Mouse (Mus musculus) limb, embryonic 13.5 days (tissue): ENCODE data around the gene Haghl. TPM values are rescaled to one million over a fixed set of nuclear protein-coding genes. Genes with fewer than 3 reads are reported as not detected.
"Not testable (repeated sequence)": the region's sequence is repeated elsewhere in the genome, so short reads cannot be mapped to it uniquely, and the experiment has no call there.

Experiments
- ATAC-seq: fragments of 200-750 bp; cut with Nextera tagmentation; 2 replicates; pipeline ENCODE4 v1.8.0; 2017; ENCODE audit warnings: low read depth, moderate number of reproducible peaks, moderate TSS enrichment; ENCODE audit not compliant: low FRiP score
- H3K27ac ChIP-seq: fragments of 300-500 bp; sonication (generic); 2 replicates; pipeline ENCODE4 v1.5.1; 2015; ENCODE audit warnings: inconsistent platforms, mild to moderate bottlenecking, moderate library complexity
- H3K27me3 ChIP-seq: fragments of 300-500 bp; sonication (generic); 2 replicates; pipeline ENCODE4 v1.6.1; 2015; ENCODE audit warnings: mild to moderate bottlenecking, inconsistent platforms
- H3K36me3 ChIP-seq: fragments of 300-500 bp; sonication (generic); 2 replicates; pipeline ENCODE4 v1.6.1; 2015; ENCODE audit warnings: inconsistent platforms, mild to moderate bottlenecking, moderate library complexity
- H3K4me1 ChIP-seq: fragments of 300-500 bp; sonication (generic); 2 replicates; pipeline ENCODE4 v1.6.1; 2015; ENCODE audit warnings: inconsistent platforms
- H3K4me2 ChIP-seq: fragments of 300-500 bp; sonication (generic); replicated peaks from 2 replicates; pipeline ENCODE4 v1.6.1; 2015; ENCODE audit warnings: inconsistent platforms, mild to moderate bottlenecking, moderate library complexity
- H3K4me3 ChIP-seq: fragments of 300-500 bp; sonication (generic); 2 replicates; pipeline ENCODE4 v1.5.1; 2015; ENCODE audit warnings: moderate library complexity, mild to moderate bottlenecking, inconsistent platforms
- H3K9ac ChIP-seq: fragments of 300-500 bp; sonication (generic); 2 replicates; pipeline ENCODE4 v1.6.1; 2015; ENCODE audit warnings: mild to moderate bottlenecking, inconsistent platforms
- H3K9me3 ChIP-seq: fragments of 300-500 bp; sonication (generic); 2 replicates; pipeline ENCODE4 v1.6.1; 2016; ENCODE audit warnings: inconsistent platforms
- WGBS: fragments of 180-500 bp; shearing (Covaris S2); methylation state at CpG from one replicate; pipeline ENCODE4 v1.1.7; 2015; 5-methylcytosine and 5-hydroxymethylcytosine counted together
- polyA plus RNA-seq: library from polyadenylated mRNA; unstranded; fragments of >200 nt; fragmentation: Nextera tagmentation; extraction: Ambion mirVana; gene quantifications from 2 replicates; pipeline ENCODE4 v1.2.1, GENCODE M21; 2015

Gene Haghl
- polyA plus RNA-seq, 1 experiment from 2014 or later = 85.1 TPM

GRCm38 (mm10) chr17:25809606-25810340, 24.3 kb upstream of the Haghl start:
- peaks cover 76% of the 10 kb centered on the region for H3K27me3 ChIP-seq
- H3K36me3 ChIP-seq = no peaks in the 10 kb centered on the region
- H3K4me1 ChIP-seq = peaks cover 12% of the 10 kb centered on the region
- H3K4me2 ChIP-seq = peak overlapping the region; percentile 97
- peak overlapping the region; percentile 66 for H3K4me3 ChIP-seq
- WGBS = 11% methylated on average over 25 of the region's 25 CpGs
- H3K9me3 ChIP-seq = no peaks in the 10 kb centered on the region
- ATAC-seq = peak; percentile 29; the same call in 1 of the 2 replicates
- peak overlapping the region; percentile 70 for H3K9ac ChIP-seq
- H3K27ac ChIP-seq = no peak overlapping the region

- Histone ChIP-seq H3K4me1 (peaks cover 12% of the 10 kb centered on the region), H3K27me3 (peaks cover 68% of the 10 kb centered on the region), H3K4me3 (peak within 1 kb of the TSS; percentile 66), H3K9me3 (no peaks in the 10 kb centered on the region), H3K27ac (no peak within 1 kb of the TSS), H3K36me3 (no peaks in the 10 kb centered on the region), H3K9ac (peak within 1 kb of the TSS; percentile 70), H3K4me2 (peak within 1 kb of the TSS; percentile 97)
- whole genome bisulfite sequencing = under 1% methylated on average over 75 of the region's 100 CpGs
- peak; percentile 84 for ATAC-seq
These were observed 23.5 kb upstream of the Haghl start, which contains the start of gene Fbxl16 for GRCm38 (mm10) chr17:25808789-25809605. Gene Fbxl16 (plus strand): TSS chr17:25809085.

GRCm38 (mm10) chr17:25808028-25808427, 22.6 kb upstream of the Haghl start:
- Histone ChIP-seq H3K4me1 (peaks cover 9% of the 10 kb centered on the region), H3K36me3 (no peaks in the 10 kb centered on the region), H3K9ac (no peak overlapping the region), H3K27ac (no peak overlapping the region), H3K9me3 (no peaks in the 10 kb centered on the region), H3K27me3 (peaks cover 72% of the 10 kb centered on the region), H3K4me3 (peak overlapping the region; percentile 66), H3K4me2 (peak overlapping the region; percentile 97)
- no peak for ATAC-seq
- 35% methylated on average over 5 of the region's 5 CpGs for WGBS

GRCm38 (mm10) chr17:25807452-25807851, 22.0 kb upstream of the Haghl start:
- H3K4me2 ChIP-seq, H3K36me3 ChIP-seq, H3K4me3 ChIP-seq, H3K27ac ChIP-seq, H3K9ac ChIP-seq, ATAC-seq, H3K9me3 ChIP-seq: not testable (repeated sequence)
- WGBS = 38% methylated on average over 2 of the region's 2 CpGs
- H3K4me1 ChIP-seq = peaks cover 12% of the 10 kb centered on the region
- H3K27me3 ChIP-seq = peaks cover 72% of the 10 kb centered on the region

- H3K4me1 ChIP-seq = peaks cover 12% of the 10 kb centered on the region
- H3K4me2 ChIP-seq = no peak overlapping the region
- H3K9me3 ChIP-seq = no peaks in the 10 kb centered on the region
- H3K4me3 ChIP-seq = no peak overlapping the region
- no peak overlapping the region for H3K27ac ChIP-seq
- WGBS = 76% methylated on average over 4 of the region's 4 CpGs
- H3K36me3 ChIP-seq = no peaks in the 10 kb centered on the region
- peaks cover 69% of the 10 kb centered on the region for H3K27me3 ChIP-seq
- no peak for ATAC-seq
- no peak overlapping the region for H3K9ac ChIP-seq
These were observed 21.0 kb upstream of the Haghl start for GRCm38 (mm10) chr17:25806507-25806906.

- WGBS = 11% methylated on average over 10 of the region's 10 CpGs
- H3K9ac ChIP-seq = peak overlapping the region; percentile 50; the same call in 1 of the 2 replicates
- no peak overlapping the region for H3K4me2 ChIP-seq
- H3K4me3 ChIP-seq = no peak overlapping the region
- H3K36me3 ChIP-seq = no peaks in the 10 kb centered on the region
- no peaks in the 10 kb centered on the region for H3K9me3 ChIP-seq
- H3K27ac ChIP-seq = no peak overlapping the region
- peaks cover 2% of the 10 kb centered on the region; the same call in 1 of the 2 replicates for H3K4me1 ChIP-seq
- peaks cover 38% of the 10 kb centered on the region for H3K27me3 ChIP-seq
- no peak for ATAC-seq
These were observed 17.5 kb upstream of the Haghl start for GRCm38 (mm10) chr17:25802825-25803517.

GRCm38 (mm10) chr17:25801029-25801428, 15.6 kb upstream of the Haghl start:
- Histone ChIP-seq H3K9me3 (no peaks in the 10 kb centered on the region), H3K4me3 (no peak overlapping the region), H3K9ac (no peak overlapping the region), H3K4me1 (peaks cover 14% of the 10 kb centered on the region), H3K4me2 (no peak overlapping the region), H3K27me3 (peaks cover 24% of the 10 kb centered on the region), H3K27ac (no peak overlapping the region), H3K36me3 (no peaks in the 10 kb centered on the region)
- 10% methylated on average over 6 of the region's 6 CpGs for WGBS
- no peak for ATAC-seq

- Histone ChIP-seq H3K9ac (peak within 1 kb of the TSS; percentile 81), H3K27ac (peak within 1 kb of the TSS; percentile 17; the same call in 1 of the 2 replicates), H3K4me3 (peak within 1 kb of the TSS; percentile 77), H3K4me1 (peaks cover 39% of the 10 kb centered on the region), H3K36me3 (no peaks in the 10 kb centered on the region), H3K27me3 (peaks cover 5% of the 10 kb centered on the region; the same call in 1 of the 2 replicates), H3K9me3 (no peaks in the 10 kb centered on the region), H3K4me2 (peak within 1 kb of the TSS; percentile 91)
- WGBS = under 1% methylated on average over 35 of the region's 35 CpGs
- peak; percentile 85 for ATAC-seq
These were observed 11.5 kb upstream of the Haghl start, which contains the start of gene Metrn for GRCm38 (mm10) chr17:25796951-25797369. Gene Metrn (minus strand): TSS chr17:25797136.

GRCm38 (mm10) chr17:25796211-25796771, 10.8 kb upstream of the Haghl start:
- peak overlapping the region; percentile 17; the same call in 1 of the 2 replicates for H3K27ac ChIP-seq
- peak overlapping the region; percentile 81 for H3K9ac ChIP-seq
- no peaks in the 10 kb centered on the region for H3K9me3 ChIP-seq
- WGBS = under 1% methylated on average over 37 of the region's 37 CpGs
- H3K36me3 ChIP-seq = no peaks in the 10 kb centered on the region
- peaks cover 45% of the 10 kb centered on the region for H3K4me1 ChIP-seq
- H3K4me2 ChIP-seq = peak overlapping the region; percentile 91
- 0 out of 2 replicates have a peak, but pooled peaks have one; percentile 3 for ATAC-seq
- H3K4me3 ChIP-seq = peak overlapping the region; percentile 77
- H3K27me3 ChIP-seq = peaks cover 1% of the 10 kb centered on the region; the same call in 1 of the 2 replicates

GRCm38 (mm10) chr17:25795609-25796092, 10.2 kb upstream of the Haghl start, which contains the start of gene AC134908.4:
Gene AC134908.4 (minus strand): TSS chr17:25795659.
- ATAC-seq = no peak
- peak within 1 kb of the TSS; percentile 81 for H3K9ac ChIP-seq
- WGBS = 8% methylated on average over 6 of the region's 6 CpGs
- peak within 1 kb of the TSS; percentile 77 for H3K4me3 ChIP-seq
- H3K36me3 ChIP-seq = no peaks in the 10 kb centered on the region
- H3K4me1 ChIP-seq = peaks cover 51% of the 10 kb centered on the region
- peak within 1 kb of the TSS; percentile 91 for H3K4me2 ChIP-seq
- H3K27ac ChIP-seq = 0 out of 2 replicates have a peak within 1 kb of the TSS, but pooled peaks have one; percentile 17
- no peaks in the 10 kb centered on the region for H3K27me3 ChIP-seq
- no peaks in the 10 kb centered on the region for H3K9me3 ChIP-seq

GRCm38 (mm10) chr17:25794998-25795397, 9.5 kb upstream of the Haghl start:
- Histone ChIP-seq H3K36me3 (no peaks in the 10 kb centered on the region; the same call in 1 of the 2 replicates), H3K9me3 (no peaks in the 10 kb centered on the region), H3K4me1 (peaks cover 54% of the 10 kb centered on the region), H3K27me3 (no peaks in the 10 kb centered on the region), H3K27ac (no peak overlapping the region), H3K4me2 (peak overlapping the region; percentile 91), H3K9ac (peak overlapping the region; percentile 81; the same call in 1 of the 2 replicates), H3K4me3 (0 out of 2 replicates have a peak overlapping the region, but pooled peaks have one; percentile 77)
- no peak for ATAC-seq
- 82% methylated on average over 17 of the region's 17 CpGs for WGBS
